Mouse (Mus musculus) midbrain, postnatal 0 days (tissue): Measurements from ENCODE around the gene Adamts20. TPM values are rescaled to one million over a fixed set of nuclear protein-coding genes. Genes with fewer than 3 reads are reported as not detected.

Experiments
- ATAC-seq: fragments of 200-750 bp; cut with Nextera tagmentation; 2 replicates; pipeline ENCODE4 v1.8.0; 2017; ENCODE audit warnings: moderate number of reproducible peaks, mild to moderate bottlenecking, moderate TSS enrichment, moderate library complexity; ENCODE audit not compliant: low FRiP score
- DNase-seq: peaks from one replicate; pipeline ENCODE4 v3.0.0-alpha.2; 2015; ENCODE audit warnings: low spot score
- H3K27ac ChIP-seq: fragments of 300-500 bp; sonication (generic); 2 replicates; pipeline ENCODE4 v1.5.1; 2014; ENCODE audit warnings: low read depth, mild to moderate bottlenecking, low read length, mixed read lengths
- H3K27me3 ChIP-seq: fragments of 300-500 bp; sonication (generic); 2 replicates; pipeline ENCODE4 v1.6.1; 2014; ENCODE audit warnings: low read length, control low read depth, mixed read lengths; ENCODE audit not compliant: insufficient read depth
- H3K36me3 ChIP-seq: fragments of 300-500 bp; sonication (generic); 2 replicates; pipeline ENCODE4 v1.6.1; 2014; ENCODE audit warnings: low read length, control low read depth, mixed read lengths; ENCODE audit not compliant: insufficient read depth
- H3K4me1 ChIP-seq: fragments of 300-500 bp; sonication (generic); 2 replicates; pipeline ENCODE4 v1.6.1; 2014; ENCODE audit warnings: mild to moderate bottlenecking, control low read depth, antibody characterized with exemption, low read length, mixed read lengths; ENCODE audit not compliant: insufficient read depth
- H3K4me2 ChIP-seq: fragments of 300-500 bp; sonication (generic); 2 replicates; pipeline ENCODE4 v1.6.1; 2014; ENCODE audit warnings: low read depth, mild to moderate bottlenecking, low read length, mixed read lengths; ENCODE audit not compliant: poor library complexity, severe bottlenecking
- H3K4me3 ChIP-seq: fragments of 300-500 bp; sonication (generic); 2 replicates; pipeline ENCODE4 v1.5.1; 2014; ENCODE audit warnings: low read depth, mild to moderate bottlenecking, low read length, moderate library complexity
- H3K9ac ChIP-seq: fragments of 300-500 bp; sonication (generic); replicated peaks from 2 replicates; pipeline ENCODE4 v1.6.1; 2014; ENCODE audit warnings: mild to moderate bottlenecking, low read length, moderate library complexity, mixed read lengths; ENCODE audit not compliant: poor library complexity, severe bottlenecking
- H3K9me3 ChIP-seq: fragments of 300-500 bp; sonication (generic); 2 replicates; pipeline ENCODE4 v1.6.1; 2016; ENCODE audit warnings: low read length, control low read depth
- CTCF ChIP-seq: IDR thresholded peaks from 2 replicates; pipeline ENCODE4 v1.5.1; 2016; ENCODE audit warnings: antibody characterized with exemption, mild to moderate bottlenecking
- WGBS: fragments of 180-500 bp; shearing (Covaris S2); extraction: QIAGEN DNeasy Blood & Tissue Kit; methylation state at CpG from one replicate; pipeline ENCODE4 v1.1.7; 2014; 5-methylcytosine and 5-hydroxymethylcytosine counted together
- polyA plus RNA-seq: library from polyadenylated mRNA; unstranded; fragments of >200 nt; fragmentation: Nextera tagmentation; extraction: Ambion mirVana; gene quantifications from 2 replicates; pipeline ENCODE4 v1.2.1, GENCODE M21; 2015
- total RNA-seq: library from RNA; depleted of rRNA; stranded (reverse); fragments of >200 nt; gene quantifications from 2 replicates; pipeline ENCODE4 v1.2.3, GENCODE M21; 2014

The Adamts20 gene
- total and polyA plus RNA-seq, 2 experiments from 2014 or later: 3.0 to 5.8 TPM

GRCm38 (mm10) chr15:94263241-94263640 is 202.0 kb downstream of the Adamts20 start:
- no peaks in the 10 kb centered on the region for H3K27me3 ChIP-seq
- no peaks in the 10 kb centered on the region for H3K4me1 ChIP-seq
- no peak for TF ChIP-seq CTCF
- 84% methylated on average over 10 of the region's 10 CpGs for WGBS
- no peak overlapping the region for H3K27ac ChIP-seq
- ATAC-seq (no peak), DNase-seq (peak; percentile 56)
- no peaks in the 10 kb centered on the region for H3K9me3 ChIP-seq
- H3K4me2 ChIP-seq: no peak overlapping the region
- H3K9ac ChIP-seq: no peak overlapping the region
- no peaks in the 10 kb centered on the region for H3K36me3 ChIP-seq
- no peak overlapping the region for H3K4me3 ChIP-seq

DNA sequence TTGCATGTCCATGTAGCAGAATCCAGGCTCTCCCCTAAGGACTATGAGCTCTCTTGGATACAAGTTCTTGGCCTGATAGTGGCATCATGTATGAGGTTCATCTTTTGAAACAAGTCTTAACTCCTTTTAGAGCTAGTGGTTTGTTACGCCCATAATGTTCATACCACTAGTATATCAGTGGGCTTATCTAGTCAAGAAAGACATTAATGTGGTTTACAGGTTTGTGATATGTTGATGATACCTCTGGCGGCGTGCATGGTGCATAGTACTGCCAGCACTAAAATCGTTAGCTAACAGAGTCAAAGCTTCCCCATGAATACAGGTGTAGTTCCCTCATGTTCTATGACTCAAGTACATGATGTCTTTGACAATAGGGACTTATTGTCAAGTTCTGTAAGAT is 205.7 kb downstream of the Adamts20 start:
- Histone ChIP-seq H3K27ac (no peak overlapping the region), H3K4me2 (no peak overlapping the region), H3K4me3 (no peak overlapping the region), H3K4me1 (no peaks in the 10 kb centered on the region), H3K27me3 (no peaks in the 10 kb centered on the region), H3K9me3 (no peaks in the 10 kb centered on the region), H3K9ac (no peak overlapping the region), H3K36me3 (no peaks in the 10 kb centered on the region)
- 95% methylated on average over 4 of the region's 4 CpGs for WGBS
- ATAC-seq: no peak
- no peak for DNase-seq
- no peak for TF ChIP-seq CTCF

- peak; percentile 68 for DNase-seq
- Histone ChIP-seq H3K36me3 (no peaks in the 10 kb centered on the region), H3K9me3 (no peaks in the 10 kb centered on the region), H3K4me1 (no peaks in the 10 kb centered on the region), H3K27me3 (no peaks in the 10 kb centered on the region), H3K4me3 (no peak overlapping the region), H3K27ac (no peak overlapping the region), H3K9ac (no peak overlapping the region), H3K4me2 (no peak overlapping the region)
- no peak for ATAC-seq
- WGBS: 89% methylated on average over 5 of the region's 5 CpGs
- no peak for TF ChIP-seq CTCF
These were observed 209.7 kb downstream of the Adamts20 start for GRCm38 (mm10) chr15:94255538-94255937.

GRCm38 (mm10) chr15:94254861-94255516 is 210.2 kb downstream of the Adamts20 start:
- H3K4me3 ChIP-seq: no peak overlapping the region
- no peaks in the 10 kb centered on the region for H3K9me3 ChIP-seq
- TF ChIP-seq CTCF: peak; percentile 63
- no peaks in the 10 kb centered on the region for H3K36me3 ChIP-seq
- no peak overlapping the region for H3K9ac ChIP-seq
- no peaks in the 10 kb centered on the region for H3K27me3 ChIP-seq
- H3K4me1 ChIP-seq: no peaks in the 10 kb centered on the region
- no peak overlapping the region for H3K4me2 ChIP-seq
- DNase-seq: peak; percentile 69
- ATAC-seq: no peak
- WGBS: 72% methylated on average over 3 of the region's 3 CpGs
- no peak overlapping the region for H3K27ac ChIP-seq

- peak; percentile 51 for TF ChIP-seq CTCF
- Histone ChIP-seq H3K9me3 (no peaks in the 10 kb centered on the region), H3K9ac (no peak overlapping the region), H3K27ac (peak overlapping the region; percentile 18; the same call in 1 of the 2 replicates), H3K4me2 (no peak overlapping the region), H3K36me3 (no peaks in the 10 kb centered on the region), H3K4me1 (no peaks in the 10 kb centered on the region), H3K27me3 (no peaks in the 10 kb centered on the region), H3K4me3 (no peak overlapping the region)
- DNase-seq (peak; percentile 91), ATAC-seq (peak; percentile 70; the same call in 1 of the 2 replicates)
- 66% methylated on average over 14 of the region's 14 CpGs for WGBS
These were observed 210.9 kb downstream of the Adamts20 start for GRCm38 (mm10) chr15:94254091-94254860.
